Mouse (Mus musculus) C2C12 (cell line): Measurements from ENCODE around the gene Dhx38.

Source experiments
- CTCF ChIP-seq: IDR thresholded peaks from one replicate; pipeline ENCODE4 v1.5.1; 2011; ENCODE audit not compliant: control insufficient read depth, insufficient read depth, insufficient read length
- MAX ChIP-seq: IDR thresholded peaks from one replicate; pipeline ENCODE4 v1.6.1; 2011; ENCODE audit warnings: mild to moderate bottlenecking, control low read depth
- MYOG ChIP-seq: IDR thresholded peaks from one replicate; pipeline ENCODE4 v1.6.1; 2011; ENCODE audit not compliant: control insufficient read depth, insufficient read length; ENCODE audit errors: extremely low read depth
- USF1 ChIP-seq: IDR thresholded peaks from one replicate; pipeline ENCODE4 v1.6.1; 2011; ENCODE audit warnings: low read depth, mild to moderate bottlenecking, control low read depth, moderate library complexity

- TF ChIP-seq MAX (no peak), CTCF (no peak), MYOG (no peak), USF1 (no peak)
Observed at GRCm38 (mm10) chr8:109524008-109524407, 41.7 kb downstream of the Dhx38 start.
